Mouse (Mus musculus) megakaryocyte, embryonic 14.5 days (primary cell): ENCODE results near the gene Rbm15b.

Experiments
- FLI1 ChIP-seq: IDR thresholded peaks from 2 replicates; pipeline ENCODE4 v1.6.1; 2012; ENCODE audit warnings: low read length, inconsistent platforms, mixed read lengths
- GATA1 ChIP-seq: IDR thresholded peaks from 3 replicates; pipeline ENCODE4 v1.6.1; 2012; ENCODE audit warnings: mixed read lengths, low read length, inconsistent platforms, borderline replicate concordance

- TF ChIP-seq GATA1 (no peak), FLI1 (no peak)
Measured at GRCm38 (mm10) chr9:106883085-106883484, 4.1 kb downstream of the Rbm15b start.
